Mouse (Mus musculus) lung, postnatal 14 days (tissue): ENCODE data around the gene Smim20.

Source experiments
- DNase-seq: peaks from one replicate; pipeline ENCODE4 v3.0.0; 2021

Gene Smim20

GRCm38 (mm10) chr5:53268095-53268692, 1.3 kb downstream of the Smim20 start:
- DNase-seq = peak; percentile 11

GRCm38 (mm10) chr5:53269799-53270198, 2.9 kb downstream of the Smim20 start:
- no peak for DNase-seq

GRCm38 (mm10) chr5:53270947-53271711, 4.2 kb downstream of the Smim20 start:
- DNase-seq = no peak

GRCm38 (mm10) chr5:53272626-53273025, 5.7 kb downstream of the Smim20 start:
- no peak for DNase-seq

GRCm38 (mm10) chr5:53273699-53274430, 7.0 kb downstream of the Smim20 start:
- no peak for DNase-seq

- peak; percentile 43 for DNase-seq
Measured at GRCm38 (mm10) chr5:53274811-53275355, 8.0 kb downstream of the Smim20 start.

- no peak for DNase-seq
Measured at GRCm38 (mm10) chr5:53275376-53275775, 8.5 kb downstream of the Smim20 start.

GRCm38 (mm10) chr5:53276470-53277022, 9.7 kb downstream of the Smim20 start:
- DNase-seq = no peak

- DNase-seq = no peak
Measured at GRCm38 (mm10) chr5:53277716-53278263, 10.9 kb downstream of the Smim20 start.

- no peak for DNase-seq
Measured at GRCm38 (mm10) chr5:53279216-53279813, 12.4 kb downstream of the Smim20 start.

- DNase-seq = no peak
Measured at GRCm38 (mm10) chr5:53282487-53282886, 15.6 kb downstream of the Smim20 start.

- no peak for DNase-seq
Measured at GRCm38 (mm10) chr5:53286406-53286805, 19.5 kb downstream of the Smim20 start.

GRCm38 (mm10) chr5:53289438-53289837, 22.6 kb downstream of the Smim20 start:
- no peak for DNase-seq

- no peak for DNase-seq
Measured at GRCm38 (mm10) chr5:53294627-53295026, 27.7 kb downstream of the Smim20 start.

- DNase-seq = no peak
Measured at GRCm38 (mm10) chr5:53296961-53297360, 30.1 kb downstream of the Smim20 start.

- DNase-seq = no peak
Measured at GRCm38 (mm10) chr5:53301496-53301895, 34.6 kb downstream of the Smim20 start.

GRCm38 (mm10) chr5:53302895-53303670, 36.2 kb downstream of the Smim20 start:
- DNase-seq = no peak

- no peak for DNase-seq
Measured at GRCm38 (mm10) chr5:53303941-53304340, 37.1 kb downstream of the Smim20 start.

GRCm38 (mm10) chr5:53304936-53305335, 38.1 kb downstream of the Smim20 start:
- no peak for DNase-seq

- no peak for DNase-seq
Measured at GRCm38 (mm10) chr5:53306864-53307263, 40.0 kb downstream of the Smim20 start.

- DNase-seq = no peak
Measured at GRCm38 (mm10) chr5:53307437-53307836, 40.6 kb downstream of the Smim20 start.
